Mouse (Mus musculus): ENCODE results near the gene Aldh1l1.
"Not testable (repeated sequence)": the region's sequence is repeated elsewhere in the genome, so short reads cannot be mapped to it uniquely, and the experiment has no call there.

Aldh1l1 gene

DNA sequence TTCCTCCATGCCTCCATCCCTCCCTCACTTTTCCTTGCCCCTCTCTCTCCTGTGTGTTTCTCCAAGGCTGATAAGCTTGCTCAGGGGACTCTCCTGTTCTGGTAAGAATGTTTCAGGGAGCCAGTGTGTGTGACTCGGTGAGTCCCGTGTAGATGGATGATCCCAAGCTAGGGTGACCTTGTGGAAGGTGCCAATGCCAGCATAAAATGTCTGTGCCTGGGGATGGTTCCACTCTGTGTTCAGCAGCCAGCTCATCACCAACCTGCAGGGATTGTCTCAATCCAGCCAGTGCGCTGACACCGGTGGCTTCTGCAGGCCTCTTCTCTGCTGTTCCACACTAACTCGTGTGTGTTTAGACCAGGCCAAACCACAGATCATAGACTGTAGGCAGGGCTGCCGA is 130.3 kb downstream of the Aldh1l1 start:
- no peak for DNase-seq (ENCODE audit: extremely low spot score, low read depth, low spot score)

DNA sequence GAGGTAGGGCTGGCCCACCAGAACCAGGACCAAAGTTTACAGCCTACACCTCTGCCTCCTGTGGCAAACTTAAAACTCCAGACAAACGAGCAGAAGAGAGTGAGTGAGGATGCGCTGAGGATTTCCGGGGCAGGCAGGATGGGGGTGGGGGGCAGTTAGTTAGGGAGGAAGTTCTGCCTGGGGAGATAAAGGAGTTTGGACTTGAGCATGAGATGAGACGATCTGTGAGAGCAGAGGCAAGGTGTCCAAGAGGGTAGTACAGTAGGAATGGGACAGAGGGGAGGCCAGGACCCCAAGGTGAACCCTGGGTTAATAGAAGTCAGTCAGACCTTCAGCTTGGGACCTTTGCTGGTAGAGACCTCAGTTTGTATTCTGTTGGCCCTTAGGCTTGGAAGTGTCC is 132.0 kb downstream of the Aldh1l1 start:
- DNase-seq (ENCODE audit: extremely low spot score, low read depth, low spot score), result no peak

DNA sequence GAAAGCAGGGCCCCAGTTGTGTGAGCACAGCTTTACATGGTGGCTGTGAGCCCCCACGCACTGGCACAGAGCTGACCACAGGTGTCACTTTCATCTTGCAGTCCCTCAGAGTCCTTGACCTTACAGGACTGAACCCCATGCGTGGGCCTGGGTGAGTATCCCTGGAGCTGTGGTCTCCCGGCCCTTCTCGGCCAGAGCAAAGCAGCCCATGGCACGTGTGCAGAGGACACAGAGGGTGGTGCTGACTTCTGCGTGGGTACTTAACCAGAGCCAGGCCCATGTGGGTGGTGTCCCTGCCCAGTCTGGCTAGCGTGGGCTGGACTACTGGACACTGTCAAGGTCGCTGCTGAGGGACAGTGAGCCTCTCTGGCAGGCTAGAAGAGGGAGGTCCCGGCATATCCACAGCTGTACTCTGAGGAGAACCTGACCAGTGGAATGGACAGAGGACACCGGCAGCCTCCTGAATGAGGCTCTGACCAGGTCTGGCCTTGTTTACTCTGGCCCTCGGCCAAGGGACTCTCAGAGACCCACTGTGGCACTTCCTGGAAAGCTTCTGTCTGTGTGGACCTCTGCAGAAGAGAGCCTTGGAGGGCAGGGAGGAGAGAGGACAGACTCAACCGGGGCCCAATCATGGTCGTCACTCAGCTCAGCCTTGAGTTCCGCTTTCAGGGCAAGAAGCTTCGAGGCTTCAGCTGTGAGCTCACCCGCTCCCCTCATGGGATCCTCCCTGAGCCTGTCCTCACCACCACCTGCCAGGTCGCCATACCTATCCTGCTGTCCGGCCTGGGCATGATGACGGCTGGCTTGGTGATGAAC is 132.8 kb downstream of the Aldh1l1 start:
- DNase-seq (ENCODE audit: extremely low spot score, low read depth, low spot score), result no peak

DNA sequence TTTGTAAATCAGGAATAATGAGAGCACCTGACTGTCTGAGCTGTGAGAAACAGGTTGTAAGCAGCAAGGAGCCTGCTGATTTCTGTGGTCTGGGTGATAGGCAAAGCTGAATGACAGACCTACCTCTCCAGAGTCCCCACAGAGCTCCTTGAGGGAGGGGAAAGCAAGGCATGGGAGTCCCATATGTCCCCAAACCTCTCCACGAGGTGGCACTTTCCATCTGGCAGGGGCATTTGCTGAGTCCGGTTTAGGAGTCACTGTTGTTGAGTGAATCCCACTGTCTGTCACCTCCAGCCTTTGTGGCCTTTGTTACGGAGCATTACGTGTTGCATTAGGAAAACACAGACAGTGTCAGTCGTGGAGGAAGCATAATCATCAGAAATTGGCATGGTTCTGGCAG is 133.7 kb downstream of the Aldh1l1 start:
- DNase-seq (ENCODE audit: extremely low spot score, low read depth, low spot score), result no peak

DNA sequence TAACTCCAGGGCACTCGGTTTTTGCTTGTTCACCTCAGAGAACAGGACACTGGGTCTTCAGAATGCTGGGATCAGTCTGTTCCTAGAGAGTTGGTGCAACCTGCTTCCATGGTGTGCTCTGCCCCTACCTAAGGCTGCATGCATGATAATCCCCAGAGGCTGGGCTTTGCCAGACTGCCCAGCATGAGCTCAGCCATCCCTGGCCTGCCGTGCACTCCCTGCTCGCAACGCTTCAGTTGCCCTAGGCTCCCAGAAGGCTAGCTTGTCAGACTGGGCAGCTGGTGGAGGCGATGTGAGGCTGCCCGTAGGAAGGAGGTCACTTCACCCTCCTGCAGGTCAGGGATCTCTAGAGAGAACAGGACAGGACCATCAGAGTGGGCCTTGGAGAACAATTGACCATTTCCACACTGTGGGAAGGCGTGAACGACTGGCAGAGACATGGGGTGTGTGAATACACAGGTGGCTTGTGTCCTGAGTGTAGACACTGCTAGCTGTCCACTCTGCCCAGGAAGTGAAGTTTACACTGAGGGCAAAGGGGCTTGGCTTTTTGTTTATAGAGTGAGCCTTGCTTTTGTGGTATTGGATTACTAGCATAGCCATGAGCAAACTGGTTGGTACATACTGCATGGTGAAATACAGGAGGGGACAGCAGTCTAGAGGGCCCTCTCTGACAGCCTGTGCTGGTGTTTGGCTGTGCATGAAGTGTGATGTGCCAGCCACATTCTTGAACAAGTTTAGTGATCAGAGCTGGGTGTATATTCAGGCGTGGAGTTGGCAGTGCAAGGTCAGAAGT is 134.8 kb downstream of the Aldh1l1 start:
- DNase-seq (ENCODE audit: extremely low spot score, low read depth, low spot score), result no peak

DNA sequence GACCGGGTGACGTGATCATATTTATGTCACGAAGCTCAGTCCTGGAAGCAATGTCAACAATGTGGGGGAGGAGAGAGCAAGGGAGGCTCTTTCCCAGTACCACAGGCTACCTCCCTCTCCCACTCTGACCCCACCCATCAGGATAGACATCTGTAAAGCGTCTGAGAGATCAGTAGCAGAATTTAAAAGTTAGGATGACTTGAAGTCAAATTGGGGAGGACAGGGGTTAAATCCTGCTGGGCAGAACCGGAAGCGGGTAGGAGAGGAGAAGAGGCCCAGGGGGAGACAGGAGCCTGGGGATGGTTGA is 135.3 kb downstream of the Aldh1l1 start:
- no peak for DNase-seq (ENCODE audit: extremely low spot score, low read depth, low spot score)

DNA sequence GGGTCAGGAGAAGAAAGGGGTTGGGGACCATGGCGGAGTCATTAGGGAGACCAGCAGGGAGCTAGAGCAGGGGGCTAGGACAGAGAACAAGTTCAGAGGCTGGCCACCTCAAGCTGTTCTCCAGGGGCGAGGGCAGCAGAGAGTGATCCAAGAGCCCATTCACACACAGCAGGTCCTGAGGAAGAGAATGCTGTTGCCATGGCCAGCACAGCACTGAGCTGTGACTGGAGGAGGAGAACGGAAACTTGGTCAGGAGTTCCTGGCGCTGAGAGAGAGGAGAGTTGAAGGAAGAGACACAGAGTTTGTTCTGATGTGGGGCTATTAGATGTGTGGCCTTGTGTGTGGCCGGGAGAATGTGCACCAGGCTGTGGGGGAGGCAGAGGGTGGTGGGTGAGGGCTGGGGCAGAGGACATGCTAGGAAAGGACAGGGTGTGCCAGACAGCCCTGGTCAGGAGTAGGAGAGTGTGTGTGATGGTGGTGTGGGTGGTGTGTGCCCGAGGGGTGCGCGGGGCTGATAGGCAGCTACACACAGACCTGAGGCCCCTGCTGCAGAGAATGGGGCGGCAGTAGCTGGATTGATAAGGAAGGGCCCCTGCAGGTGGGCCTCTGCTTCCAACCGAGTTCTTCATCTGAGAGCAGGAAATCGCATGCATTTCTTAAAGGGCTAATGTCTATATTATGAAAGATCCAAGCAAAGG is 136.7 kb downstream of the Aldh1l1 start:
- no peak for DNase-seq (ENCODE audit: extremely low spot score, low read depth, low spot score)

DNA sequence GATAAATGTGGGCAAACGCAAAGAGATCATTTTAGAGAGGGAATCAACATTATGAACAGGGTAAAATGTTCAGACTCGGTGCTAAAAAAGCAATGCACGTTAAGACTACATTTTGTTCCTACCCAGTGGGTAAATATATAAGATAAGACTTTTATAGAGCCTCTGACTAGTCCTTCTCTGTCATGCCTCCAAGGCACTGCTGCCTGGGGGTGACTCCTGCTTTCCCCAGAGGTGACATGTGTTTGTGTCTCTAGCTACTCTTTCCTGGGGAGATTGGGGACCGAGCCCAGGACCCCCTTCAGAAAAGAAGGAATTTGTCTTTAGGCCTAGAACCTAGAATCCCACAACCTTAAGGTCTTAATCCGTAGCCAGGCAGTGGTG is 137.2 kb downstream of the Aldh1l1 start:
- DNase-seq (ENCODE audit: extremely low spot score, low read depth, low spot score), result no peak

DNA sequence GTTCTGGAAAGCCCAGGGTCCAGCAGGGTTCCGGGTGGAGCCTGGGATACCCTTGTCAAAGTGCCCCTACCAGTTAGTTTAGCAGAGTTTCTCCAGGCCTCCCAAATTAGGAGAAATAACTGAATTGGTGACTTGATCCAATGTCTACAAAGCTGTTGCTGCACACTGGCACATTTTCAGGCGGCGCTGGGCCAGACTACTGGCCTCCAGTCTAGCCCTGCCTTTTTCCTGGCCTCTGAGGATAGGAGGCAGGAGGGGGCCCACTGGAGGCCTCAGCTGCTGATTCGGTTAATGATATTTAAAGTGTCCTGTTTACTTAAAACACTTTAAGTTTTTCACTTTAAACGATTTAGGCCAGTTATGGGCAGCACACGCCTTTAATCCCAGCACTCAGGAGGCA is 138.0 kb downstream of the Aldh1l1 start:
- DNase-seq (ENCODE audit: extremely low spot score, low read depth, low spot score), result no peak

DNA sequence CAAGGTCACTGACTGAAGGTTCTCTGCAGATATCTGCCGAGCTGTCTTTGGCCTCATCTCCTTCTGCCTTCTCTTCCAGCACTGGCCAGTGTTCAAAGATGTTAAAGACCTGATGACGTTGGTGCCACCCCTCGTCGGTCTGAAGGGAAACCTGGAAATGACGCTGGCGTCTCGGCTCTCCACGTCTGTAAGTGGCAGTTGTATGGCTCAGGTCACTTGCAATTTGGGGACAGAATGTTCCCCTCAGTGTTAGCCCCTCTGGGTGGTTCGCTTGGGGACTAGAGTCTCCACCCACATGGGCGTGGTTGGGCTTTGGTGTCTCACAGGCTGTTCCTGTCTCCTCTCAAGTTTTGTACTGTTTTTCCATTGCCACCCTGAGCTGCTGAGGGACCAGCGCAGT is 138.5 kb downstream of the Aldh1l1 start:
- DNase-seq (ENCODE audit: extremely low spot score, low read depth, low spot score), result no peak

DNA sequence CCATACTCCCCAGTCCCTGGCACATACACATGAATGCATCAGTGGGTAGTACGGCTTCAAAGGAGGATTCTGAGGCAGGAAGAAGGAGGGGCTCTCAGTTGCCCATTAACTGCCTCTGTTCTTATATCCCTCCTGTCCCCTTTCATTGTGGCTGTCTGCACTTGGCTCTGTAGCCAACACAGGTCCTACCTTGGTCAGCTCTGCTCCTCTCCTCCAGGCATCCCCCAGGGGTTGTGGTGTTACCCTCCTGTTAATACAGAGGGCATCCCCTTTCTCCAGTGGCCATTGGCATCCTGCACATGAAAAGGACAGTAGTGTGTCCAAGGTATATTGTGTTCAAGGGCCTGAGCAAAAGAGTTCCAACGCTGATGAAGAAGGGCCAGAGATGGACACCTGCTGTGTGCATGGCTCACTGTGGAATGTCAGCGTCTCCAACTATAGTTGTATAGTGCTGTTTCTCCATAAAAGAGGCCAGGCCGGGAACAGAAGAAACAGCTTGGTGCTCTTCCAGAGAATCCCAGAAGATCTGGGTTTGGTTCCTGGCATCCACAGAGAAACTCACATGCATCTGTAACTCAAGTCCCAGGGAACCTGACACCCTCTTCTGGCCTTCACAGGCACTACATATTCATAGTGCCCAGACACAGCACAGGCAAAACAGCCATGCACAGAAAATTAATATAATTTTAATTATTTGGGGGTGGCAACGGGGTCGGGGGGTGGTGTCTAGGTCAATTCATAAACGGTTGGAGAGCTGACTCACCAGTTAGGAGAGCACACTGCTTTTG is 139.2 kb downstream of the Aldh1l1 start:
- DNase-seq (ENCODE audit: extremely low spot score, low read depth, low spot score), result no peak

DNA sequence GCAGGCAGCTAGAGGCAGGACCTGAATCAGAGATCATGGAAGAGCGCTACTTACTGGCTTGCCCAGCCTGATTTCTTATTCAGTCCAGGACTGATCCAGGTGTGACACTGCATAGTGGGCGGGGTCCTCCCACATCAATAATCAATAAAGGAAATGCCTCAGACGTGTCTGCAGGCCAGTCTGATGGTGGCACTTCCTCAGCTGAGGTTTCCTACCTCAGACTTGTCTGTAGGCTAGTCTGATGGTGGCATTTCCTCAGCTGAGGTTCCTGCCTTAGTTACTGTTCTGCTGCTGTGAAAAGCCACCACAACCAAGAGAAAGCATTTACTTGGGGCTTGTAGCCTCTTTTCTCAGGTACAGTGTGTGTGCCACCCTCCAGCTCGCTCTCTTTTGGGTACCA is 141.3 kb downstream of the Aldh1l1 start:
- no peak for DNase-seq (ENCODE audit: extremely low spot score, low read depth, low spot score)

DNA sequence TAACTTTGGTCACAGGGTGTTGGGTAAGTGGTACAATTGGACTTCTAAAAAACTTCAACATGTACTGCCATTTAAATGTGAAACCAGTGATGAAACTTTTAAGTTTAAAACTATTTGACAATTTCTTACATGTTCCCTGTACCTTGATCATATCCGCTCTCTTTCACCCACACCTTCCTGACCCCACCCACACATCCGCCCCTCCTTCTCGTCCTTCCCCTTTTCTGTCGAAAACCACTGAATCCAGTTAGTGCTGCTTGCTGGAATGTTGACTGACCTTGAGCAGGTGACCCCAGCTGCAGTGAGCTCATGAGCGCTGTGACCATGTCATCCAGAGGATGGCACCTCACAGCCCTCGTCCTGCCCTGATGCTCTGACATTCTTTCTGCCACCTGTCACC is 143.3 kb downstream of the Aldh1l1 start:
- no peak for DNase-seq (ENCODE audit: extremely low spot score, low read depth, low spot score)

DNA sequence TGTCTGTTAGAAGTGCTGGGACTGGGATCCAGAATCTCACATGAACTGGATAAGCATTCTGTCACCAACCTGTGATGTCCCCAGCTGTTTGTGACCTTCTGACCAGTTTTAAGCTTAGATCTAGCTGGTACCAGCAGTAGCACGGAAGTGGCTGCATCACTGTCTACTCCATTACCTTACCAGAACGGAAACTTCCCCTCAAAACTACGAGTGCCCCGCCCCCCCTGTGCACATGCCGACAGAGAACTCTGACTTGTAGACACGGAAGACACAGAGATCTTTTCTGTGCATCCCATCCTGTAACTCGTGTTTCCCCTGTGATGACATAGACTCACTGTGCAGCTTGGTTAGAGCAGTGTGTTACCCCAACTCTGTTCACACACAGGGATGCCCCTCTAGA is 144.2 kb downstream of the Aldh1l1 start:
- DNase-seq (ENCODE audit: extremely low spot score, low read depth, low spot score), result no peak

DNA sequence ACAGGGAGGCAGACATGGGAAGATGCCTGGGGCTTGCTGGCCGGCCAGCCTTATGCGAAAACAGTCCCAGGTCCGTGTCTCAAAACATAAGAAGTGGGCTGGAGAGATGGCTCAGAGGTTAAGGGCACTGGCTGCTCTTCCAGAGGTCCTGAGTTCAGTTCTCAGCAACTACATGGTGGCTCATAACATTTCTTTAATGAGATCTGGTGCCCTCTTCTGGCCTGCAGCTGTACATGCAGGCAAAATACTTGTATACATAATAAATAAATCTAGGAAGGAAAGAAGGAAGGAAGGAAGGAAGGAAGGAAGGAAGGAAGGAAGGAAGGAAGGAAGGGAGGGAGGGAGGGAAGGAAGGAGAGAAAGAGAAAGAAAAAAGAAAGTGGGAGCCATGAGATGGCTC is 146.3 kb downstream of the Aldh1l1 start:
- not testable (repeated sequence) for DNase-seq (ENCODE audit: extremely low spot score, low read depth, low spot score)

DNA sequence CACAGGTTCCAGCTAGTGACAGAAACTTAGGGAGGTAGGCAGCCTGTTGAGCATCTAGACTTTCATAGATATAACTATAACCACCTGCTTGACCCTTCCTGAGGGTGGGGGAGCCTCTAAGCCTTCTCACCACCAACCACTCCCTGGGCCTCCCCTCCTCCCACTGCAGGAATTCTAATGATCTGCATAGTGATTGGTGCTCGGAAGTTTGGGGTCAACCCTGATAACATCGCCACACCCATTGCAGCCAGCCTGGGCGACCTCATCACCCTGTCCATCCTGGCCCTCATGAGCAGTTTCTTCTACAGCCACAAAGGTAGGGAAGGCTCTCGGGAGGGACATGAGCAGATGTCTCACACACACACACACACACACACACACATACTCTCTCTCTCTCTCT is 148.9 kb downstream of the Aldh1l1 start:
- DNase-seq (ENCODE audit: extremely low spot score, low read depth, low spot score), result no peak

DNA sequence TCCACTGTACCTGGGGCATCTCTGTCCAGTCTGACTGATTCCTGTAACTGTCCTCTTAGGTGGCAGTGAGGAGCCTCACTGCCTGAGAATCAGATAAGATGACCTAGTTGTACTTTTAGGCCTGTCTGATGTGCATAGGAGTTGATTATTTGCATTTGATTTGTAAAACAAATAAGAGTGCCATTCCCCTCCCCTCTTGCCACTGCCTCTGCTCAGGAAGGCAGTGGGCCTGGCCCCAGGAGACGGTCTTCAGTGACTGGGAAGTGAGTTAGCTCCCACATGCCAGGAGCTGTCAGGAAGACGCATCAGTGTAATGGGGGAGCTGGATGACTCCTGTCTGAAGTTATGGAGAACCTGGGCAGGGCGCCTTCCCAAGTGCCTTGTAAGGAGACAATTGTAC is 149.4 kb downstream of the Aldh1l1 start:
- no peak for DNase-seq (ENCODE audit: extremely low spot score, low read depth, low spot score)

DNA sequence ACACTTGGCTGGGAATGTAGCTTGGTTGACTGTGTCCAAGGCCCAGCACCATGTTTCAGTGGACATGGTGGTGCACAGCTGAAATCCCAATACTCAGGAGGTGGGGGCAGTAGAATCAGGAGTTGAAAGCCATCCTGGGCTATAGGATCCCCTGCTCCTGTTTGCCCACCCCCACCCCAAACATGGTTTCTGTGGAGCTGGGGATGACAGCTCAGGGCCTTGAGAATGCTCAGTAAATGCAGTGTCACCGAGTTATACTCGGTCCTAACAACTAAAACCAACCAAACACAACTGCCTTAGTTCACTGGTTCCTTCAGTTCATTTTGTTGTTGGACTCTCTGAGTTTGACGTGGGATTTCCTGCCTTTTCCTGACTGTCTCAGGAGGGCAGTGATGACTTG is 156.8 kb downstream of the Aldh1l1 start:
- DNase-seq (ENCODE audit: extremely low spot score, low read depth, low spot score), result no peak

DNA sequence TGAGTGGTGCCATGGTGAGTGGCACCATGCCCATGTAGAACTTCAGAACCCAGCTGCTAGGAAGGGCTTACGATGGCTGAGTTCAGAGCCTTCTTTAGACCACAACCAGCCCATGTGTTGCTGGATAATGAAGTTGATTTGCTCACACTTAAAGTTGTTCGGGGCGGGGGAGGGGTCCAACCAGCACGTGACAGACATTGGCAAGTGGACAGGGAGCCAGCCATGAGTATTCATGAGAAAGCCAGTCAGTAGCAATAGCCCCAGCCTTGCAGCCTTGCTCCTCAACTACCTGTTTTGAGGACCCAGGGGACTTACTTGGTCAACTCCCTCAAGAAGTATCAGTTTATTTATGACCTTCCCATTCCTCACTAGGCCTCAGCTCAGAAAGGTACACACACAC is 158.7 kb downstream of the Aldh1l1 start:
- DNase-seq (ENCODE audit: extremely low spot score, low read depth, low spot score), result no peak

DNA sequence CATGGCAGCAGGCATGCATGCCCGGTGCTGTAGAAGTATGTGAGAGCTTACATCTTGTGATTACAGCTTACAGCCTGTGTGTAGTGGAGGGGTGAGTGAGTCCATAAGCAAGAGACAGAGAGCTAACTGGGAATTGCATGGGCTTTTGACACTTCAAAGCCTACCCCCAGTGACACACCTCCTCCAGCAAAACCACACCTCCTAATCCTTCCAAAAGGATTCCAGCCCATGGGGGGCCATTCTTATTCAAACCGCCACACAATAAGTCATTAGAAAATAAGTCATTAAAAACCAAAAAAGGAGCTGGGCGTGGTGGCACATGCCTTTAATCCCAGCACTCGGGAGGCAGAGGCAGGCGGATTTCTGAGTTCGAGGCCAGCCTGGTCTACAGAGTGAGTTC is 162.2 kb downstream of the Aldh1l1 start:
- no peak for DNase-seq (ENCODE audit: extremely low spot score, low read depth, low spot score)

DNA sequence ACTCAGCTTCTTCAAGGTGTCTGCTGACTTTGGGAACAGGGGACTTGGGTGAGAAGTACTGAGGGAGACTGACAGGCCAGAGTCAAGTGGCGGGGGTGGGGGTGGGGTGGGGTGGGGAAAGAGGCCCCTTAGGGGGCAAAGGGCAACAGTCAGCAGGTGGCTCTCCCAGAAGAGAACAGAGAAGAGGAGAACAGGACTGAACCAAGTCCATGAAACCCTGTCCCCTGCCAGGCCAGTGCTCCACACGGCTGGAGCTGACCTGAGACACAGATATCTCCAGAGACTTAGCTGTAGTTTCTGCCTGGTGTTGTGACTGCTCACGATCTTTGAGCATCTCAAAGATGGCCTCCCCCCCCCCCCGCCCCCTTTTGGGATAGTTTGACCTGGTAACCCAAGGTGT is 163.1 kb downstream of the Aldh1l1 start:
- no peak for DNase-seq (ENCODE audit: extremely low spot score, low read depth, low spot score)
